Mouse (Mus musculus) limb, embryonic 11.5 days (tissue): ENCODE data around the gene Ttc41. TPM values are rescaled to one million over a fixed set of nuclear protein-coding genes. Genes with fewer than 3 reads are reported as not detected.

ENCODE experiments used
- ATAC-seq: fragments of 200-750 bp; cut with Nextera tagmentation; 2 replicates; pipeline ENCODE4 v1.8.0; 2017; ENCODE audit warnings: low read depth; ENCODE audit not compliant: insufficient number of reproducible peaks, low FRiP score, low TSS enrichment
- DNase-seq: peaks from one replicate; pipeline ENCODE4 v3.0.0-alpha.2; 2015; ENCODE audit warnings: low spot score
- H3K27ac ChIP-seq: fragments of 300-500 bp; sonication (generic); replicated peaks from 2 replicates; pipeline ENCODE4 v1.5.1; 2014; ENCODE audit warnings: low read depth, mild to moderate bottlenecking, low read length
- H3K27me3 ChIP-seq: fragments of 300-500 bp; sonication (generic); 2 replicates; pipeline ENCODE4 v1.6.1; 2014; ENCODE audit warnings: mild to moderate bottlenecking, low read length, mixed read lengths; ENCODE audit not compliant: control insufficient read depth, insufficient read depth
- H3K36me3 ChIP-seq: fragments of 300-500 bp; sonication (generic); 2 replicates; pipeline ENCODE4 v1.6.1; 2014; ENCODE audit warnings: mild to moderate bottlenecking, low read length, moderate library complexity, mixed read lengths; ENCODE audit not compliant: control insufficient read depth, insufficient read depth
- H3K4me1 ChIP-seq: fragments of 300-500 bp; sonication (generic); 2 replicates; pipeline ENCODE4 v1.6.1; 2014; ENCODE audit warnings: low read length, mixed read lengths; ENCODE audit not compliant: control insufficient read depth, insufficient read depth
- H3K4me2 ChIP-seq: fragments of 300-500 bp; sonication (generic); 2 replicates; pipeline ENCODE4 v1.6.1; 2014; ENCODE audit warnings: low read depth, mild to moderate bottlenecking, moderate library complexity; ENCODE audit not compliant: severe bottlenecking
- H3K4me3 ChIP-seq: fragments of 300-500 bp; sonication (generic); 2 replicates; pipeline ENCODE4 v1.5.1; 2014; ENCODE audit warnings: low read depth, low read length
- H3K9ac ChIP-seq: fragments of 300-500 bp; sonication (generic); 2 replicates; pipeline ENCODE4 v1.6.1; 2014; ENCODE audit warnings: mild to moderate bottlenecking, low read length
- H3K9me3 ChIP-seq: fragments of 300-500 bp; sonication (generic); 2 replicates; pipeline ENCODE4 v1.6.1; 2016; ENCODE audit warnings: low read length; ENCODE audit not compliant: control insufficient read depth
- WGBS: fragments of 180-500 bp; shearing (Covaris S2); extraction: QIAGEN DNeasy Blood & Tissue Kit; methylation state at CpG from one replicate; pipeline ENCODE4 v1.1.7; 2014; 5-methylcytosine and 5-hydroxymethylcytosine counted together
- polyA plus RNA-seq: library from polyadenylated mRNA; unstranded; fragments of >200 nt; fragmentation: Nextera tagmentation; extraction: Ambion mirVana; gene quantifications from 2 replicates; pipeline ENCODE4 v1.2.1, GENCODE M21; 2014

The Ttc41 gene
- polyA plus RNA-seq, 1 experiment from 2014 or later: 1.6 TPM

DNA sequence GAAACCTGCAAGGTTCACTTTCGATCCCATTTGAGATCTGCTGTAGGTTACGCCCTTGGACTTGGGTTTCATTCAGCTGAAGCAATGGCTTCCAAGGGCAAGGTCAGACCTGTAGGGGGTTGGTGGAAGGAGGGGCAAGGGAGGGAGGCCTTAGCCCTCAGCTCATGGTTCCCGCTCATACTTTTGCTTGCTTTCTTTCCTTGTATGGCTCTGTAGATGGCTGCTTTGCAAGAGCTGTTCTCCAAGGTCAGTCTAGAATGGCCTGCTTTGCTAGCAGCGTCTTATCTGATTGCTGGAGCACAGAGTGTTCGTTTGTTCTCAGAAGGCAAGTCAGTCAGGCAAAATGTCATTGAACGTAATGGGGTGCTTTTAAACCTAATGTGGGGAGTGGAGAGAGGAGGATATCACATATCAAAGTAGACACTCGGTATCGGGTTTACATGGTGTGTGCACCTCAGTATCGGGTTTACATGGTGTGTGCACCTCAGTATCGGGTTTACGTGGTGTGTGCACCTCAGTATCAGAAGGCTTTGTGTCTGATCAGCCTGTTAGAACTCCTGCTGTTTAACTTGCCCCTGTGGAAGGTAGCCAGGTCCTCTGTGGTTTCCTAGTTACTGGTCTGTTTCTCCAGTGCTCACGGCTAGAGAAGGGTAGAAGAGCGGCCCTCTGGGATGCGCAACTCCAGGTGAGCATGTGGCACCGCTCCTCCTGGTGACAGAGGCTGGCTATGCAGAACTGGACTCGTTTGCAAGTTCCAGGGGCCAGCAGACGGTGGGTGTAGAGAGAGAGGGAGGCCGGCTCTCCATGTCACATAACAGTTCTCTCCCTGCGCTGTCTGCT is 108.9 kb downstream of the Ttc41 start:
- Histone ChIP-seq H3K36me3 (no peaks in the 10 kb centered on the region), H3K9ac (no peak overlapping the region; the same call in 1 of the 2 replicates), H3K4me1 (peaks cover 11% of the 10 kb centered on the region; the same call in 1 of the 2 replicates), H3K4me2 (no peak overlapping the region), H3K27ac (no peak overlapping the region; the same call in 1 of the 2 replicates), H3K4me3 (no peak overlapping the region), H3K27me3 (no peaks in the 10 kb centered on the region), H3K9me3 (no peaks in the 10 kb centered on the region)
- WGBS: 67% methylated on average over 19 of the region's 19 CpGs
- DNase-seq: peak; percentile 28
- ATAC-seq: no peak

DNA sequence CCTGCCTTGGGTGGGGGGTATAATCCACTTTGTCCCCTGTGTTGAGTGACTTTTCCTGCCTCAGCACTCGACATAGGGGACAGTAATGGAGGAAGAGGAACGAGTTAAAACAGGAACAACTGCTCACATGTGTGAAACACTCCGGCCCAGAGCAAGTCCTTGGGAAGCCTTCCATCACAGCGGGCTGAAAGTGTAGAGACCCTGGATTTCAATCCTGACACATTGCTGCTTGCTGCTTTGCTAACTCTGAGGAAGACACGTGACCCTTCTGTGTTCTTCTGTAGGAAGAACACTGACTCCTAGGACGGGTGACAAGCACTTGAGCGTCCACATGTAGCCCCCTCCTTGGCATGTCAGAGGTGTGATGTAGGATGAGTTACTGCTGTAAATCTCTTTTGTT is 109.5 kb downstream of the Ttc41 start:
- ATAC-seq (no peak), DNase-seq (no peak)
- Histone ChIP-seq H3K9ac (no peak overlapping the region), H3K4me2 (no peak overlapping the region), H3K27ac (no peak overlapping the region), H3K9me3 (no peaks in the 10 kb centered on the region), H3K27me3 (no peaks in the 10 kb centered on the region), H3K4me1 (peaks cover 16% of the 10 kb centered on the region; the same call in 1 of the 2 replicates), H3K36me3 (no peaks in the 10 kb centered on the region), H3K4me3 (no peak overlapping the region)
- WGBS: 83% methylated on average over 7 of the region's 7 CpGs

DNA sequence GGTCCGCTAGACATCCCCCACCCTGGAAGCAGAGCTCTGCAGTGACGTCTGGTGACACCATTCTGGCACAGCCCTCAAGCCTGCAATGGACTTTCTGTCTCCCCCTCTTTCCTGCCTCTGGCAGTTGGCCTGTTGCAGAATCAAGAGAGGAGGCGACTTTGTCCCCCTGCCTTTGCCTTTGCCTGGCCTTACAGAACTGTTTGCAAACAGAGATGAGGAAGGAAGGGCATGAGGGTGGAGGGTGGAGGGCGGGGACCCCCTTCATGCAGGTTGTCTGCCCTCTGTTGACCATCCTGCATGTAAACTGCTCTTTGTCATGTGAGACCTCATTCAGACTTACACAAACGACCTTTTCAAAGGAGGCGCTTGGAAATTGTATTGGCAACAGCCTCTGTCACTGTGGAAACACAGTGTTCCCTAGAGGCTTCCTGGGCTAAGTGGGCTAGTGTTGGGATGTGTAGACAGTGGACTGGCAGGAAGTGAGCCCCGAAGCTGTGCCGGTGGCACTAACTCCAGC is 114.1 kb downstream of the Ttc41 start:
- 53% methylated on average over 8 of the region's 8 CpGs for WGBS
- ATAC-seq: no peak
- H3K4me1 ChIP-seq: peaks cover 9% of the 10 kb centered on the region; the same call in 1 of the 2 replicates

DNA sequence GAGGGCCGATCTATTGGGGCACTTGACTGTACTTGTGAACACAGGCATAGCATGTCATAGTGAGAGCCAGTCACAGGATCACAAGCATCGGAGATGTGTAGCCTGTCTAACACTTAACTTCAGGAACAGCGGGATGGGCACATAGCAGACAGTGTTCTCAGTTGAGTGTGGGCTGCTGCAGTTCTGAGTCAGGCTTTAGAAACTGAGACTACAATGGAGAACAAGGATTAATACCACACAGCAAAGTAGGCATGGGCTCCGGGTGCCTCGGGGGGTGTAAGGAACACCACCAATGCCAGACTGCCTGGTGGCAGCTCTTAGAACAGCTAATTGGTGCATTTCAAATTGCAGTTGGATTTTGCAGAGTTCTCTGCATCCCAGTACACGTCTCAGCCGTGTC is 115.4 kb downstream of the Ttc41 start:
- Histone ChIP-seq H3K4me1 (peaks cover 8% of the 10 kb centered on the region; the same call in 1 of the 2 replicates), H3K4me2 (no peak overlapping the region), H3K36me3 (no peaks in the 10 kb centered on the region), H3K9me3 (no peaks in the 10 kb centered on the region), H3K27ac (no peak overlapping the region), H3K4me3 (no peak overlapping the region), H3K9ac (no peak overlapping the region), H3K27me3 (no peaks in the 10 kb centered on the region)
- ATAC-seq: no peak
- 92% methylated on average over 7 of the region's 7 CpGs for WGBS
- DNase-seq: no peak

More for the DNA sequence above, 114.1 kb downstream of the Ttc41 start:
- no peak overlapping the region for H3K27ac ChIP-seq
- no peaks in the 10 kb centered on the region for H3K27me3 ChIP-seq
- no peak overlapping the region for H3K4me3 ChIP-seq
- H3K4me2 ChIP-seq: no peak overlapping the region
- no peaks in the 10 kb centered on the region for H3K36me3 ChIP-seq
- DNase-seq: peak; percentile 24
- H3K9me3 ChIP-seq: no peaks in the 10 kb centered on the region
- no peak overlapping the region for H3K9ac ChIP-seq

DNA sequence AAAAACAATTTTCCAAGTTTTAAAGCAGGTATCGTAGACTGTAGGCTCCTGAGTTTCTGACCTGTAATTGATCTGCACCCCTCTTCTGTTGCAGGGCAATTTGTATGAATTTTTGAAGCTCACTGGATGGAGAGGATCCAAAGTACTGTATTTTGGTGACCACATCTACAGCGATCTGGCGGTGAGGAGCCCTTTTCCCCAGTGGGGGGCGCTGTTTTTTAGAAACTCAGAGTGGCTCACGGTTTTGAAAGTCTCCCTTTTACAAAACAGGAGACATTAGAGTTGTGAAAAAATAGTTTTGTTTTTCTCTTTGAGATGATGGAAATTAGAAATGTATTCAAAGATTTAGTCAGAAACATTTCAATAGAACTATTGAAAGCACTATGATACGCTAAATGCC is 118.5 kb downstream of the Ttc41 start:
- Histone ChIP-seq H3K4me1 (peaks cover 8% of the 10 kb centered on the region; the same call in 1 of the 2 replicates), H3K27ac (no peak overlapping the region), H3K9me3 (no peaks in the 10 kb centered on the region), H3K36me3 (no peaks in the 10 kb centered on the region), H3K4me2 (no peak overlapping the region), H3K9ac (no peak overlapping the region), H3K4me3 (no peak overlapping the region), H3K27me3 (no peaks in the 10 kb centered on the region)
- ATAC-seq: no peak
- DNase-seq: no peak
- 86% methylated on average over 6 of the region's 6 CpGs for WGBS

DNA sequence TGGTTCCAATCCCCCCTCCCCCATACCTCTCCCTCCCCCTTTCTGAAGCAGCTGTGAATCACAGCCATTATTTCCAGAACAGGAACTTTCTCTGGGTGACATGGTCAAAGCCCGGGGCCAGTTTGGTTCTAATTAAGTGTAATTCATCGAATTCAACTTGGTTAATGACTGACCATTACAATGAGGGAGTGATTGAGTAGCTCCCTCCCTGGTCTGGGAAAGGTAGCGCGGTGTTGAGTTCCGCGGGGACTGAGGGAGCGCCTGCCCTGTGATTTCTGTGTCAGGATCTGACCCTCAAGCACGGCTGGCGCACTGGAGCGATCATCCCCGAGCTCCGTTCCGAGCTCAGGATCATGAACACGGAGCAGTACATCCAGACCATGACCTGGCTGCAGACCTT is 119.3 kb downstream of the Ttc41 start:
- no peak overlapping the region for H3K4me2 ChIP-seq
- H3K4me3 ChIP-seq: no peak overlapping the region
- WGBS: 42% methylated on average over 14 of the region's 14 CpGs
- H3K36me3 ChIP-seq: no peaks in the 10 kb centered on the region
- ATAC-seq (no peak), DNase-seq (no peak)
- H3K27ac ChIP-seq: no peak overlapping the region
- peaks cover 1% of the 10 kb centered on the region; the same call in 1 of the 2 replicates for H3K4me1 ChIP-seq
- H3K27me3 ChIP-seq: no peaks in the 10 kb centered on the region
- H3K9me3 ChIP-seq: no peaks in the 10 kb centered on the region
- H3K9ac ChIP-seq: no peak overlapping the region

DNA sequence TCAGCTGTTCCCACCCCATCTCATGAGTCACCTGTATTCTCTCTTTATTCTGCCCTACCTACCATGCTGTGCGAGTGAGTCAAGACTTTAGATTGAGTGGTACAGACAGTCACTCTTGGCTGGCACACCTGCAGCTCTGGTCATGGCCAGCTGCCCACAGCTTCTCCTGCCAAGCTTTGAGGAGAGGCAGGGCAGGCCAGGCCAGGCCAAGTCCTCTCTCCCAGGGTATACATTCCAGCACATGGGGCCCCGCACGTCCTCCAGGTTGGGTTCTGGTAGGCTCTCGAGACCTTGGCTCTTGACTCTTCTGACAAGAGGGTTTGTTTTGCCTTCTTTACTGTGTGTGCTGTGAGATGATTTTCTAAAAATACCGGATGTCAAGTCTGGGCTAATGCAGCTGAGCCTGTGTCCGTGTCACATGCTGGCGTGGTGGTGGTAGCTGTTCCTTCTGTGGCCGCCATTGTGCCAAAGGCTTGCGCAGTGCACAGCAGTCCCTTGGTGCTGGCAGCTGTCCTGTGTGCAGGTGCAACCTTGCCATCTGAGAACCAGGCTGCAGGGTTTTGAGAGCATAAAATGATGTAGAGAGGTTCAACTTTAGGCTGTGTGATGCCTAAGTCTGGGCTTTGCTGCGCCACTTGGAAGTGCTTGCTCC is 120.4 kb downstream of the Ttc41 start:
- ATAC-seq (no peak), DNase-seq (no peak)
- Histone ChIP-seq H3K4me1 (no peaks in the 10 kb centered on the region), H3K4me3 (no peak overlapping the region), H3K4me2 (no peak overlapping the region), H3K27me3 (no peaks in the 10 kb centered on the region), H3K9ac (no peak overlapping the region), H3K27ac (no peak overlapping the region), H3K36me3 (no peaks in the 10 kb centered on the region), H3K9me3 (no peaks in the 10 kb centered on the region)
- 93% methylated on average over 10 of the region's 10 CpGs for WGBS
